Mouse (Mus musculus) lung, postnatal 25 days (tissue): ENCODE data around the gene Rab26.
A peak's percentile ranks its signal among the peaks of the same experiment; 100 is the strongest.

ENCODE experiments used
- DNase-seq: peaks from one replicate; pipeline ENCODE4 v3.0.0; 2022; ENCODE audit warnings: low spot score

The Rab26 gene

GRCm38 (mm10) chr17:24507129-24507664 lies 26.8 kb downstream of the Rab26 start:
- no peak for DNase-seq

GRCm38 (mm10) chr17:24506332-24507070 lies 27.5 kb downstream of the Rab26 start:
- no peak for DNase-seq

GRCm38 (mm10) chr17:24505286-24505955 lies 28.6 kb downstream of the Rab26 start:
- no peak for DNase-seq

- DNase-seq: no peak
Measured at GRCm38 (mm10) chr17:24504085-24504484, 29.9 kb downstream of the Rab26 start.

- no peak for DNase-seq
Measured at GRCm38 (mm10) chr17:24502208-24502607, 31.8 kb downstream of the Rab26 start.

- DNase-seq: no peak
Measured at GRCm38 (mm10) chr17:24496026-24496425, 38.0 kb downstream of the Rab26 start.

GRCm38 (mm10) chr17:24495443-24495842 lies 38.6 kb downstream of the Rab26 start:
- no peak for DNase-seq

GRCm38 (mm10) chr17:24494627-24495335 lies 39.2 kb downstream of the Rab26 start:
- DNase-seq: peak; percentile 55

GRCm38 (mm10) chr17:24490399-24490798 lies 43.6 kb downstream of the Rab26 start:
- no peak for DNase-seq

- DNase-seq: no peak
Measured at GRCm38 (mm10) chr17:24489265-24490030, 44.6 kb downstream of the Rab26 start.

- DNase-seq: no peak
Measured at GRCm38 (mm10) chr17:24488662-24489264, 45.2 kb downstream of the Rab26 start.

- no peak for DNase-seq
Measured at GRCm38 (mm10) chr17:24488186-24488661, 45.8 kb downstream of the Rab26 start, which contains the start of gene Caskin1. Gene Caskin1, plus strand, starts transcription at chr17:24488601.

GRCm38 (mm10) chr17:24485090-24485860 lies 48.7 kb downstream of the Rab26 start:
- DNase-seq: no peak

- no peak for DNase-seq
Measured at GRCm38 (mm10) chr17:24483495-24483894, 50.5 kb downstream of the Rab26 start.

GRCm38 (mm10) chr17:24481027-24481815 lies 52.8 kb downstream of the Rab26 start:
- no peak for DNase-seq

GRCm38 (mm10) chr17:24480201-24480826 lies 53.7 kb downstream of the Rab26 start:
- DNase-seq: no peak

- no peak for DNase-seq
Measured at GRCm38 (mm10) chr17:24479431-24479830, 54.6 kb downstream of the Rab26 start.

- DNase-seq: peak; percentile 97
Measured at GRCm38 (mm10) chr17:24478663-24479380, 55.2 kb downstream of the Rab26 start, which contains the start of gene Mlst8. Gene Mlst8, minus strand, starts transcription at chr17:24479078.
